Mouse (Mus musculus) layer of hippocampus, postnatal 25 days (tissue): Measurements from ENCODE around the gene Il11ra1. TPM values are rescaled to one million over a fixed set of nuclear protein-coding genes. Genes with fewer than 3 reads are reported as not detected.
A peak's percentile ranks its signal among the peaks of the same experiment; 100 is the strongest.

Source experiments
- DNase-seq, 2 experiments: peaks; one replicate each; pipeline ENCODE4 v3.0.0; 2022; ENCODE audit warnings: mixed read lengths in 2 of 2, low spot score in 1 of 2; ENCODE audit errors: extremely low spot score in 1 of 2
- total RNA-seq, 2 experiments: library from RNA; stranded (reverse); gene quantifications; 2 replicates each; pipeline ENCODE4 v1.2.3; 2021

The Il11ra1 gene
- total RNA-seq, 2 experiments from 2014 or later = 40.0 to 44.8 TPM

- no peak for DNase-seq
Observed at GRCm38 (mm10) chr4:41705922-41706754, 6.3 kb downstream of the Il11ra1 start.

- DNase-seq = peak in 1 of 2 experiments; percentile 60
Observed at GRCm38 (mm10) chr4:41707011-41707535, 7.3 kb downstream of the Il11ra1 start.

- no peak for DNase-seq
Observed at GRCm38 (mm10) chr4:41708192-41708745, 8.5 kb downstream of the Il11ra1 start.

- no peak for DNase-seq
Observed at GRCm38 (mm10) chr4:41710229-41710628, 10.4 kb downstream of the Il11ra1 start.

GRCm38 (mm10) chr4:41711705-41712375 lies 12.1 kb downstream of the Il11ra1 start:
- DNase-seq = no peak

GRCm38 (mm10) chr4:41712421-41713196 lies 12.8 kb downstream of the Il11ra1 start:
- no peak for DNase-seq

- DNase-seq = peak; percentile 73 to 87
Observed at GRCm38 (mm10) chr4:41713197-41714067, 13.6 kb downstream of the Il11ra1 start, which contains the start of gene Rpp25l. Gene Rpp25l, minus strand, starts transcription at chr4:41713534.

- peak in 1 of 2 experiments; percentile 68 for DNase-seq
Observed at GRCm38 (mm10) chr4:41714276-41714675, 14.5 kb downstream of the Il11ra1 start.

GRCm38 (mm10) chr4:41715082-41715481 lies 15.3 kb downstream of the Il11ra1 start:
- no peak for DNase-seq

GRCm38 (mm10) chr4:41715596-41715995 lies 15.8 kb downstream of the Il11ra1 start:
- peak in 1 of 2 experiments; percentile 56 for DNase-seq

GRCm38 (mm10) chr4:41716834-41717233 lies 17.0 kb downstream of the Il11ra1 start:
- DNase-seq = no peak

GRCm38 (mm10) chr4:41722918-41723351 lies 23.1 kb downstream of the Il11ra1 start, which contains the start of gene Dctn3:
Gene Dctn3, minus strand, starts transcription at chr4:41723170.
- peak; percentile 72 to 73 for DNase-seq

- DNase-seq = no peak
Observed at GRCm38 (mm10) chr4:41726826-41727621, 27.2 kb downstream of the Il11ra1 start.

- DNase-seq = no peak
Observed at GRCm38 (mm10) chr4:41731052-41731765, 31.4 kb downstream of the Il11ra1 start, which contains the start of gene Arid3c. Gene Arid3c, minus strand, starts transcription at chr4:41731142.

GRCm38 (mm10) chr4:41737602-41738255 lies 37.9 kb downstream of the Il11ra1 start:
- peak; percentile 64 to 74 for DNase-seq

GRCm38 (mm10) chr4:41738256-41738603 lies 38.4 kb downstream of the Il11ra1 start:
- DNase-seq = no peak

GRCm38 (mm10) chr4:41739260-41739659 lies 39.5 kb downstream of the Il11ra1 start:
- DNase-seq = no peak
